Mouse (Mus musculus): ENCODE measurements around the gene Akap1.
A peak's percentile ranks its signal among the peaks of the same experiment; 100 is the strongest.

Akap1 gene

DNA sequence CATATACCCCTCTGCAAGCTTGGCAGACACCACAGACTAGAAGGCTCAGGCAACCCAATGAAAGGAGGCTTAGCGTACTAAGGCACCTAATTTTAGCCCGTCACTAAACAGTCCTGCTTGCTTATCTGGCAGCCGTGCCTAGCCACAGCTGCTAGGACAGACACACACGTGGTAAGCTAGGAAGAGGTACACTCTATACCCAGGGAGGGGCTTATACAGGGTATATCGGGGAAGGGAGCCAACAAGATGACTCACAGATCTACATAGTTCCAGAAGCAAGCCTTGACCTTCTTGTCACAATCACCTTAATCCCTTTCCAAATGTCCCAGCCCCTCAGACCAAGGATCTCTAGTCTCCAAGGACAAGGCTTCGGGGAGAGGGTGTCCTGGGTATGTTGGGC lies 23.0 kb downstream of the Akap1 start:
- DNase-seq = no peak

DNA sequence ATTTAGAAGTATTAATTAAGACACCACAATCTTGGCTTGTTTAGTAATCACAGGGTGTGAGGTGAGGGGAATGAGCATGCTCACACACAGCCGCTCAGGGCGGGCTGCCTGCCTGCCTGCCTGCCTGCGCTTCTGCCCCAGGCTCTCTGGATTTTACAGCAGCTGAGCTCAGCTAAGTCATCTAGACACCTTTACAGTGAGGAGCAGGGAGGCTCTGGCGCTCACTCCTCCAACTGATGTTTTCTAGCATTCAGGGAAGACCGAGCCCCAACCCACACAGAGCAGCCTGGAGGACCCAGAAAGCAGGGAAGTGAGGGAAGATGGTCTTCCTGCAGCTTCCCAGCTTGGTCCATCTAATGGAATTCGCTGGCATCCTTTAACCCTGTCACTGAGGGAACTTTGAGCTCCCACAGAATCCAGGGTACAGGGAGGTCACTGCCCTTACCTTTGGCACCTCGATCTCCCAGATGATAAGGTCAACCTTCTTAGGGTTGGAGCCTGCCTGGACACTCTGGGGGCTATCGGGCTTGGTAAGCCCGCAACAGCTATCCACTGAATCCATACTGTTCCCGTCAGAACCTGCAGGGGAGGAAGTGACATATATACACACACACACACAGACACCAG lies 23.5 kb downstream of the Akap1 start:
- no peak for DNase-seq

DNA sequence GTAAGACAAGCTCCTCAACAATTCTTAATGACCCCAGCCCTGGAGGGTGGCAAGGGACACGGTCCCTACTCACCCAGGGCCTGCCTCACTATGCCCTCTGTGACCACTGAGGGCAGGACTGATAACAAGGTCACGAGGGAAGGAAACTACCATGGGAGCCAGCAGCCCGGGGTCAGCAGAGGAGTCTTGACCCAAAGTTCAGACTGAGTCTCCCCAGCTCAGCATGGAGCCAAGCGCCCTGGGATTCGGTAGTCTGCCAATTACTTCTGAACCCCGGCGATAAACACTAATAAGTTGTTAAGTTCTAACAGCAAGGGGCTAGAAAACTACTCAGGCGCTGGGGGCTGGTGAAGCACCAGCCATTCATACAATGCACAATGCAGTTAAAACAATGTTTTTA lies 24.1 kb downstream of the Akap1 start:
- DNase-seq = no peak

DNA sequence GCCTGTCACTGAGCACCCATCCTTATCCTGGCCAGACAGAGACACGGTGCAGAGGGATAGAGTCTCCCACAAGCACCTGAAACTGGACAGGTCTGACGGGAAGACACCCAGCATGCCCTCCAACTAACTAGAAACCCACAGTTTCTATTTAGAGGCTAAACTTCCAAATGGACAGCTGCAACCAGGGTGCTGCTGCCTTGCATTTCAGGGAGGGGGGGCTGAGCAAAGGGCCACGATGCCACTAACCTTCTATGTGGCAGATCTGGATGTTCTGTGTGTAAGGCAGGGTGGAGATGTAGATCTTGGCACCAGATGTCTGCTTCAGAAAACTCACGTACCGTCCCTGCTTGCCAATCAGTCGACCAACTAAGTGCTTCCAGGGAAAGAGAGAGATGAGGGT lies 25.0 kb downstream of the Akap1 start:
- DNase-seq = no peak

DNA sequence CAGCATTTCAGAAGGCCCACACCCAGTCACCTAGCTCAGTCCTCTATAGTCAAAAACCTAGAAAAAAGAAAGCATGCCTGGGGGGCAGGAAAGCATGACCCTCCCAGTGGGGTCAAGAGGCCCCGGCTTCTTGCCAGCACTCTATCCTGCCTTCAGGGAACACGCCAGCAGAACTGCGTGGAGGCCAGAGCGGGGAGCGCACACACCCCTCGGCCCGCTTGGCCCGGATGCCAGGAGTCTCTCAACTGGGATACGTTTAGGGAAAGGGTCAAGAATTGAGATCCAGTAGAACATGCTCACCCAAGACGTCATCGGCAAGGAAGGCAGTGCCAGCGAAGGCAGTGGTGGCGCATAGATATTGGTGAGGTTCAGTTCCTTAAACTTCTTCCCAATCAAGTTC lies 25.8 kb downstream of the Akap1 start:
- no peak for DNase-seq

DNA sequence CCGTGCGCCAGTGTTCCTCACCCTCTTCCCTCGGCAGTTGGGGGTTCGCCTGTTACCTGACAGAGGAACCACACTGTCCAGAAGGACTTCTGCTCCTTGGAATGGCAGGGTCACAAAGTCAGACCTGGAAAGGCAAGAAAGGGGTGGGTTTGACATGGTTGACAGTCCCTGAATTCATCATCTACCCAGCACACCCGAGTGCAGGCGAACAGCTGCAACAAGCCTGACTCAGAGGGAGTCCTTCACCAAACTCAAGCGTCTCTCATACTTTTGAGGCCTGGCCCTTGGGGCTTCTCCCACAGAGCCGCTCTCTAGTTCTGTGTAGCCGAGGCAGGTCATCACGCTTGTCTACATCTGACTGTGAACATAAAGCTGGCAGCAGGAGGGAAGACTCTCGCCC lies 29.8 kb downstream of the Akap1 start:
- DNase-seq = no peak

DNA sequence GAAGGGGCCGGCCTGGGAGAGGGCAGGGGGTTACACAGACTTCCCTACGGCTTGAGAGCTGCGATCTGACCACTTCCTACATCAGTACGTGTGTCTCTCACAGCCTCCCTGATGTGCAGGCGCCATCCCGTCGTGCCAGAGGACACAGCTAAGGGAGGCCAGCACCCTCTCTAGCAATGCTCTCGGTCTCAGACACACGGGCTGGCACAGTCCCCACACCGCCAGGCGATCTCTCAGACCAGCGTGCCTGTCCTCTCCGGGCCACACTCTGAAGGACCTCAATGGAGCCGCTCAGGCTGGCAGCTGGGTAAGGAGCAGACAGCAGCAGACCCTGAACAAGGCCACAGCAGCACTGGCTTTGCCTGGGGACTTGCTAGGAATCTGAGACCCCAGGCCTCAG lies 30.3 kb downstream of the Akap1 start:
- no peak for DNase-seq

DNA sequence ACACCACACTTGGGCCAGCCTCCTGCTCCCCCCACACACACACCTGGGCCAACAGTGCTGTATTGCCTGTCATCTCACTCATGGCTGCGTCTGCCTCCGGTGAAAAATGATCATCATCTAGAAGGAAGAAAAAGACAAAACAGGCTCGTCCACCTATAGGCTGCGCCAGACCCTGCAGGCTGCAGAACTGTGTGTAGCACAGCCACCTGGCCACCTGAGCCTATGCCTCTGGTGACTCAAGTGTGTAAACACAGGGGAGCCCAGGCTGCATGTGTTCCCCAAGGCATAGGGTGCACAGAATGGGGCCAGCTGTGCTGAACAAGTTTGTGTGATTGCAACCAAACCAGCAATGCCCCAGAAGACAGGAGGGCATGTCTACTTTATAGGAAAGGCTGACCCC lies 31.3 kb downstream of the Akap1 start:
- DNase-seq = no peak

DNA sequence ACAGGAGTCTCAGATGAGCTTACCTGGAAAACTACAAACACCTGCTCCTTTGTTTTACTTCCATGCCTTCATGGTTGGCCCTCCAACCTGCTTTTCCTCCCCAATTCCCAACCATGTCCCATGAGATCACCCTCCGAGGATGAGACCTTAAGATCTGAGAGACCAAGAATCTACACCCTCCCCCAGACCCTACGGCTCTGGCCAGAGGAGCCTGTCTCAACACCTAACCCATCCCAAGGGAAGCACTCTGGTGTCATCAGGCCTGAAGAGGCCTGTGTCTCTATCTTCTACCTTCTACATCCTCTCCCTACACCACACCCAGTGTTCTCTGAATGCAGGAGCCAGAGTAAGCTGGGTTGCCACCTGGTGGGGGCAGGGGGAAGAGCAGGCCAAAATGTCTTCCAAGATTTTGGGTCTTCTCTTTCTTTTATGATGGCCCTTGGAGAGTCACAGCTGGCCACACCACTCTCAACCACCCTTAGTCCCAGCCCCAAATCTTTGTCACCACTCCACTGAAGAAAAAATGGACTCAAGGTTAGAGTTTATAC lies 34.1 kb downstream of the Akap1 start:
- DNase-seq = peak; percentile 64 to 74

DNA sequence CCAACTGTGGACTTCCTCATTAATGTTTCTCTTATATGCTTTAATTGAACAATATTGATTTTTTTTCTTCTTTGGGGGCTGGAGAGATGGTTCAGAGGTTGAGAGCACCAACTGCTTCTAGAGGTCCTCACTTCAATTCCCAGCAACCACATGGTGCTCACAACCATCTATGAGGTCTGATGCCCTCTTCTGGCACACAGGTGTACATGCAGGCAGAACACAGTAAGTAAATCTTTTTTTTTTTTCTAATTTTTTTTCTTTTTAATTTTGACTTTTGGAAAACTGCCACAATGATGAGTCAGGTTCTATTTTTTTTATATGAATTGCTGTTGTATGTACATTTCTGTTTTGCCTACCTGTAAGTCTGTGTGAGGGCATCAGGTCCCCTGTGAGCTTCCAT lies 35.9 kb downstream of the Akap1 start:
- no peak for DNase-seq

DNA sequence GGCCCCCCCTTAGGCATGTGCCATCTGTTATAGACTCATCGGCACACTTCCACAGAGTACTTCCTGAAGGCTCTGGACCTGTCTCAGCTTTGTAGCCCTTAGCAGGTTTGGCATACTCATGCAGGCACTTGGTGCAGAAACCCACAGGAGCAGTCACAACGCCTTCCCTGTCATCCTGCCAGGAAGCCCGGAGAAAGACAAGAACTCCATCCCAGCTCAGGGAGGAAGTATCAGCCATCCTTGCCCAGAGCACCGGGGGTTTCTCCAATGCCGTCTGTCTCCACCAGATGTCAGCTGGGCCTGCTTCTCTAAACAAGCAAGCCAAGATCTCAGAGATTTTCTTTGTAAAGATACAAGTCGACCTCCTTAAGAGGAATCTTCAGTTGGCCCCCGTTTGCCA lies 38.5 kb downstream of the Akap1 start:
- peak; percentile 84 to 86 for DNase-seq

DNA sequence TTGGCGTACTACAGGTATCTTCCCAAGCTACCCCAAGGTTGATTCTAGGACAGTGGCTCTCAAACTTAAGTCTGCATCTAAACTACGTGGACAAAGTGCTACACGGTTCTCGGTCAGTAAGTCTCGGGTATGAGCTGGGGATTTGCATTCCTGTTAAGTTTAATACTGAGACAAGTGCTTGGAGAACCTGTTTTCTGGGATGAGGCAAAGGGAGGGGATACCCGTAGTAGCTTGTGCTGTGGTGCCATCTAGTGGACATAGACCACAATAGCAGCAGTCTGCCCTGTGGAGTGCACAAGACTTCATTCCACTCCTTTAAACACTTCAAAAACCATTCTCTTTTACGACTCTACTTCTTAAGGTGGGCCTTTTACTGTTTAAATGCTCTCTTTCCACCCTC lies 41.4 kb downstream of the Akap1 start:
- DNase-seq = peak; percentile 82 to 87

DNA sequence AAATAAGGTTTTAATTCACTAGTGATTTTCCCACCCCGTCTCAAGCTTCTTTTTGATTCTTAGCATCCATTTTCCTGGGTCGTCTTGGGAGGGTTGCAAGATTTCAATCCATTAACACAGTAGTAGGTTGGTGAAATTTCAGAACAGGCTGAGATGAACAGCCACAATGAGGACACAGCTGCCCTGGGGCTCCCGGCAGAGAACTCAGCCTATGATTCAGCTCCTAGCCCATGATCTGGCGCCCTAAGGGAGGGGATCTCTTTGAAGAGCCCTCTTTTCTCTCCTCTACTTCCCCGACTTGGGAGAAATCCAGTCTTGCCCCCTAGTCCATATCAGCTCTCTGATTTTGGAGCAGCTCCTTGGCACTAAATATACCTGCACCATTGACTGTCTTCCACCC lies 41.9 kb downstream of the Akap1 start:
- peak in 1 of 2 experiments; percentile 26 for DNase-seq

DNA sequence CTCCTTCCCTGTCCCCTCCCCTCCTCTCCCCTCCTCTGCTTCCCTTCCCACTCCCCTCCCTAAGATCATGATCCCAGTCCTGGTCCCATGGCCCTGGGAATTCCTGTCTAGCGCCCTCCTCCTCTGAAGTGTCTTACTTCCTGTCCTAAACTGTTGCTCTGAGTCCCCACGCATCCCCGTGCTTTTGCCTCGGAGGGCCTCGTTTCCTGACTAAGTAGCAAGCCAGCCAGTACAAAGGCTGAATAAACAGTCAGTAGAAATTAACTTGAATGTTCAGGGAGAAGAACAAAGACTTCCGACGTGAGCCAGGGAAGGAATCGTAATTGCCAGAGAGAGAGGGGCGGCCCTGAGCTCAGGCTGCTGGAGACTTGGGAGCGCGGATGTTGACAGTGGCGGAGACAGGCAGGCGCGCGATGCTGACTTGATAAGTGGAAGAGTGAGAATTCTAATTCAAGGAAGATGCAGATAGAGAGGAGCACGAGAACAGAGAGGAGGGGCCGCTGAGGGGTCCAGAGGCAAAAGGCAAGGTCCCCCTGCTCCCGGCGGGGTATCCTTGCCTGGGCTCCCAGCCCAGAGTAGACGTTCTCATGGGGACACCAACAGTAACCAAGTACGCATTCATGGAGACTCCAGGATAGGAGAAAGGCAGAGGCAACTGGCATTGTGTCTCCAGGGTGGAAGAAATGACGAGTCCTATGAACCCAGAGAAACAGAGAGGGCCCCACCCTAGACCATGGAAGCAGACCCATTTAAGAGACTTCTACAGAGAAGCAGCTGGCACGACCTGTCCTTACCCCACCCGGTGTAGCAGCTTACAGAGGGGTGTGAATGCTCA lies 43.4 kb downstream of the Akap1 start:
- no peak for DNase-seq

DNA sequence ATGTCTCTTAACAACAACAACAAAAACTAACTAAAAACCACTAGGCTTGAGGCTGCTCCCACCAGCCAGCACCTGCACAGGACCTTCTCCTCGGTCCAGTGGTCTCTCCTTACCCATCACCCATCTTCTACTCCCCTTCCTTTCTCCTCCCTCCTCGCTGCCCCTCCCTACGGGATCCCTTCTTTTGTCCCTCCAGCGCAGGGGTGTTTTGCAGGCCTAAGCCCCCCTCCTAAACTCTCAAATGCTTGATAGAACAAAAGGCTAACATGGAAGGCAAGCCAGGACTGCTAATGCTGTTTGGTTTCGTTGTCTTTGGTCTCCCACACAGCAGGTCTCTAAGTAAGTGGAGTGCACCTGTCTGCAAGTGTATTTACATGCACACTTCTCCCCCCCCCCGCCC lies 44.1 kb downstream of the Akap1 start:
- DNase-seq = no peak

DNA sequence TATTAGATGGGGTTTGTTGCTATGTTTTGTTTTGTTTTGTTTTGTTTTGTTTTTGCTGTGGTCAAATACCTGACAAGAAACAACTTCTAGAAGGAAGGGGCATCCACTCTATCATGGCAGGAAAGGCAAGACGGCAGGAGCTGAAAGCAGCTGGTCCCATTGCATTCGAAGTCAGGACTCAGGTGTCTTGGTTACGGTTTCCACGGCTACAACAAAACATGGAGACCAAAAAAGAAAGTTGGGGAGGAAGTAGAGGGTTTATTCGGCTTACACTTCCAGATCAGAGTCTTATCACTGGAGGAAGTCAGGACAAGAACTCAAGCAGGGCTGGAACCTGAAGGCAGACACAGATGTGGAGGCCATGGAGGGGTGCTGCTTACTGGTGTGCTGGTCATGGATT lies 47.3 kb downstream of the Akap1 start:
- no peak for DNase-seq

DNA sequence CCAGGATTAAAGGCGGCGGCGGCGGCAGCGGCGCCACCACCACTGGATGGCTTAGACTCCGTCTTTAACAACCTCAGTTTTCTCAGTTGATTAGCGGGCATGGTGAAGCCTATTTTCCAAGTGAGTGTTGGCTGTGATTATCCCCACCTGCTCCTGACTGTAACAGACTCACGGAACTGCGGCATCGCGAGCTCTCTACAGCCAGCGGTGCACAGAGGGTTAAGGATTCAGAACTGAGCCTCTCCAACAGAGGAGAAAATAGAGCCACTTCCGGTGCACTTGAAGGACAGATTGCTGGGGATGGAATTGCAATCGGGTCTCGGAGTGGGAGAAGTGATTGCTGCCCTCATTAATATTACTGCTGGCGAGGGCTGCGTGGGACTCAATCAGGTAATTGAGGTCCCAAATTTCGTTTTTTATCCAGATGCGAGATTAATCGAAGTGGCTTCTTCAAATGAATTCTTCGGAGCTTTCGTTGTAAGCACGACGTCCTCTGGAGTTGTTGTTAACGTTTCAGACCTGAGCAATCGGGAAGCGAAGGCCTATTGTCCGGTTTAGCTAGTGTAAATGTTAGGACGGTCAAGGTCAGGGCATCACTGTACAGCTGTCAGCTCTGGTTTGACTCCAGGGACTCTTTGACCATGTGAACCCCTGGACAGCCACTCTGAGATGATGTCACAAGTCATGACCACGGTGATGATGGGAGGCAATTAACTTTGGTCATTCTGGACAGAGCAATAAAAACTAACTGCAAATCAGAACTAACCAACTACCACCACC lies 61.0 kb downstream of the Akap1 start:
- no peak for DNase-seq

DNA sequence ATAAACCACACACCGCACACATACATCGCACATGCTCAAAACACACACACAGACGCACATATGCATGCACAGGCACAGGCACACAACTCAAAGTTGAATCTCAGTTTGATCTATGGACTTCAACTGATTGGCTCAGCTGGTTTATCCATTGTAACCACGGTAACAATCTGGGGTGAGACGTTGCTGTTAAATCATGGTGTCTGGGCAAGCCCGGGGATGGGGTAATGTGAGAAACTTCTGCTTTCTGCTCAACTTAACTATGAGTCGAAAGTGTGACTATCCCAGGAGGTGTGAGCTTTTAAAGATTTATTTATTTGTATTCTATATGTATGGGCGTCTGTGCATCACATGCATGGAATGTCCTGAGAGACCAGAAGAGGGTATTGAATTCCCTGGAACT lies 68.2 kb downstream of the Akap1 start:
- no peak for DNase-seq

DNA sequence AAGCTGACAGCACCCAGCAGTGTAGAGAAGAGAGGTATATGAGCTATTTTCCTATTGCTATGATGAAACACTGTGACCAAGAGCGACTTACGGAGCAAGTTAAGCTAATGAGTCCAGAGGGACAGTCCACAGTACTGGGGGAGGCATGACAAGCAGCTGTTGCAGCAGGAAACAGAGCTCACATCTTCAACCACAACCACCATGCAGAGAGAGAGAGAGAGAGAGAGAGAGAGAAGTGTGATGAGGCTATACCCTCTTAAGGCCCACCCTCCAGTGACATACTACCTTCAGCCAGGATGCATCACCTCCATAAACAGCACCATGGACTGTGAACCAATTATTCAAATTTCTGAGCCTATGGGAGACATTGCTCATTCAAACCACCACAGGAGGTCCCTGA lies 74.5 kb downstream of the Akap1 start:
- no peak for DNase-seq

DNA sequence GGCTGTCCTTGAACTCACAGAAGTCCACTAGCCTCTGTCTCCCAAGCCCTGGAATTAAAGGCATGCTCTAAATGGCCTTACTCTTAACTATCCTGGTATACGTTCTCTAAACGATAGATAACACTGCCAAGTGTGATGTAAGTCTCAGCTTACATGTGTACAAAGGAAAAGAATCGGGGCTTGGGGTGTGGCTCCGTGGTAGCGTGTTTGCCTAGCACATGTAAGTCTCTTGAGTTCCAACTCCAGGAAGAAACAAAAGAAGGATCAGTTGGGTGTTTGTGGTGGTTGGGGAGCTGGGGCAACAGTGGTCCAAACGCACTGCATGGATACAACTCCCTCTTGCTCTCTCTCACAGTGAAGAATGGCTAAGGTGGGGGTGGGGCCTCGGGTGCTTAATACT lies 77.6 kb downstream of the Akap1 start:
- DNase-seq = no peak

DNA sequence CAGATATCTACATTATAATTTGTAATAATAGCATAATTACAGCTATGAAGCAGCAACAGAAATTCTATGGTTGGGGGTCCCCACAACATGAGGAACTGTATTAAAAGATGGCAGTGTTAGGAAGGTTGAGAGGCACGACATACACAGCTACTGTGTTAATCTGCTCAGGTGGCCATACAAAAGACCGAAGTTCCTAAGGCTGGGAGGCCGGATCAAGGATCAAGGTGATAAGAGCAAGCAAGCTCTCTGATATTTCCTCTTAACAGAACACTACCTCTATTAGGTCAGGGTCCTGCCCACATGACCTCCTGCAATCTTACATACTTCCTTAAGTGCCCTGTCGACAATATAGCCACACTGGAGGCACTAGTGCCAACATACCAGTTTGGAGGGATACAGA lies 80.9 kb downstream of the Akap1 start:
- DNase-seq = no peak

DNA sequence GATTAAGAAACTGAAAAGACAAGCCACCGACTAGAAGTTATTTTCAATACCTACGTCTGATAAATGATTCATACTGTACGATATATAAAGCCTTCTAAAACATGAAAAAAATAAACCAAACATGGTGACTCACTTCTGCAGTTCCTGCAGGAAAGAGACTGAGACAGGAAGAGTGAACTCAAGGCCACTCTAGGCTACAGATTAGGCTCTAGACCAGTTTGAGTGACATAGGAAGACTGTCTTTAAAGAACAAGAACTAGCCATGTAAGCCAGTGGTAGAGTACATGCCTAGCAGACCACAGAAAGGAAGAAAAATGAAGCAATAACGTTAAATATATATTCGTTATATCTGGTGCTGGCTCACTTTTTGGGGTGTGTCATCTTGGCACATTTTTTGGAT lies 81.9 kb downstream of the Akap1 start:
- DNase-seq = no peak

Data from cerebellum, postnatal 14 days (tissue).